Mouse (Mus musculus): Measurements from ENCODE around the gene Fstl1. TPM values are rescaled to one million over a fixed set of nuclear protein-coding genes. Genes with fewer than 3 reads are reported as not detected.
A peak's percentile ranks its signal among the peaks of the same experiment; 100 is the strongest.

Gene Fstl1
- total RNA-seq, 2 experiments from 2014 or later = 28.8 to 33.3 TPM

DNA sequence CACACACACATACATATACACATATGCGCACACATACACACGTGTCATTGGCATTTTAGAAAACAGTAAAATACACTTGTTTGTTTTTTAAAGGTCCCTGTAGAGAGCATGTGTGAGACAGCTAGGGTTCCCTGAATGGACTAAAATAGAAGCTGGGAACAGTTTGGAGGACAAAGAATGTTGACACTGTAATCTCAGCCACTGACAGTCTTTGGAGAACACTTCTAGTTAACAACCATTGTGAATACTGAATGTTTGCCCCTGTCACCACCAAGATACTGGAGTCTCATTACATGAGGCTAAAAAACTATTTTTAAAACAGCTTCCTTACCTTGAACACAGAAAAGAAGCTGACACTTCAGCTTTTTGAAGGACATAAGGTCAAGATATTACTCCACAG, 19.4 kb upstream of the Fstl1 start:
- no peak for TF ChIP-seq CTCF (IDR thresholded peaks at IDR 0.05)
- no peak for DNase-seq (ENCODE audit: extremely low spot score in 1 of 2, low spot score in 2 of 2)
- intact Hi-C loops (cut with DNase I) = no loop called here
- no peak overlapping the region for H3K27ac ChIP-seq
- no peak overlapping the region for H3K4me3 ChIP-seq

DNA sequence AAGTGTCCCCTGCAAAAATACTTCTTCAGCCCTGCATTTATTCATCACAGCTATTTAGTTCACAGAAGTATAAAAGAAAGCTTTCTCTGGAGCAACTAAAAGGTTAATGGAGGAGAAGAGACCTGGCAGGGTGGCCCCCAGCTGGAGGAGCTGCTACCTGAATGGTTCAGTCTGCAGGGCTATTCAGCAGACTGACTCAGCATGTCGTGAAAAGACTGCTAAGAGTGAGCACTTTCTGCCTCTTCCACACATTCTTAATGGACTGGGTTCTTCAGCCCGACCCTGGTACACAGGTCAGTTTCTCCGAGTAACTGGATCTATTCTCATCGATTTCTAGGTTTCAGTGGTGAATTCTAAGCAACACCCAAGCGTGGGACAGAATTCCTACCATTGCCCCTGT, 12.9 kb upstream of the Fstl1 start:
- no peak for DNase-seq (ENCODE audit: extremely low spot score in 1 of 2, low spot score in 2 of 2)
- Histone ChIP-seq H3K27ac (no peak overlapping the region), H3K4me3 (no peak overlapping the region)
- intact Hi-C loops (cut with DNase I) = no loop called here
- no peak for TF ChIP-seq CTCF (IDR thresholded peaks at IDR 0.05)

DNA sequence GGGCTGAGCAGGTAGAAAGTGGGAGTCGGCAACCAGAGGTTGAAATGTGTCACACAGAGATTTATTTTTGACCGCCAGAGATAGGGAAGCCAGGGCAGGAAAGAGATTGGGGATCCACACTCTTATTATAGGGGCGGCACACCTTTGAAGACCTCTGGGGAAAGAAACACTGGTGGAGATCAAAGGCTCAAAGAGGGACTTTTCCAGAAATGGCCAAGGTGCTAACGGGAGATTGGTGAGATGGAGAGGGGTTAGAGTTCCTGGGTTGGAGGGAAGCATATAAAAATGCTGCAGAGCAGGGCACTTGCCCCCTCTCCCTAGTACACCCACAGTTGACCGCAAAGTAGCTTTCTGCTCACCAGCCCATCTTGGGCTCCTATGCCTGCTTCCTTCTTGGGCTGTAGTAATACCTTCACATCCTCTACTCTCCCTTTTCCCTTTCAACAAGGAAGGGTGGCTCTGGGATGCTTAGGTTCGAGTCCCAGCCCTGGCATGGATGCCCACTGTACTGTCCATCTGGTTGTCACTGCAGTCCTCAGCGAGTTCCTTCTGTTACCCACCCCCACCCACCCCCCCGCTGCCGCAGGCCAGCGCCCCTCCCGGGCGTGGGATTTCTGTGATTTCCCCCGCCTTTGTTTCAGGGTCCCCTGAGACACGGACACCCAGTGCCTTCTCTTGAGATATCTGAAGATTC, 360 bp upstream of the Fstl1 start:
- TF ChIP-seq CTCF (IDR thresholded peaks at IDR 0.05) = no peak
- intact Hi-C loops (cut with DNase I) = loop anchor here (5.0 kb wide), 2 partner anchors 36 to 69 kb away; no protein-coding TSS in a partner anchor
- peak overlapping the region; percentile 94 for H3K4me3 ChIP-seq
- DNase-seq (ENCODE audit: extremely low spot score in 1 of 2, low spot score in 2 of 2) = no peak
- H3K27ac ChIP-seq = peak overlapping the region; percentile 88

DNA sequence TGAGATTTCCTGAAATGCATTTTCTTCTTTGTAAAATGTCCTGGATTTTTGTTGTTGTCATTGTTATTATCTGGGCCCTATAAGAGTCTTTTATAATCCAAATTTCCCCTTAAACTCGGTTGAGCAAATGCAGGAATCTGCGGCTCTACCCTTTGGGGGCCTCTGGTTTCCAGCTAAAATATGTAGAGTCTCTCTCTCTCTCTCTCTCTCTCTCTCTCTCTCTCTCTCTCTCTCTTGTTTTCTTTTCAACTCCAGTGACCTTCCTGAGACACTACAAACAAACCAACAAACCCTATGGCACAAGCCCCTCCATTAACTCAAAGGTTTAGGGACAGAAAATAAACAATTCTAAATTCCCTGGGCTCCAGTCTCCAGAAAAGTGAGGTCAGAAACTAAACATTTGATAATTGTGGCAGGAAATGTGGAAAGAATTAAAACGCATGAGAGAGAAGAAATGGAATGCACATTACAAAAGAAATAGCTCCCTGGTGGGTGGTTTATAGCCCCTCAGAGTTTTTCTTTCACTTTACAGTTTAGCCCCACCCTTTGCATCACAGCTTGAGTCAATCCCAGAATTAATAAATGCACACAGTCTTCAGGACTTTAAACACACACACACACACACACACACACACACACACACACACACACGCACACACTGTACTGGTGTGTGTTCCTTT, 1.3 kb downstream of the Fstl1 start:
- no peak for TF ChIP-seq CTCF (IDR thresholded peaks at IDR 0.05)
- Histone ChIP-seq H3K27ac (no peak overlapping the region), H3K4me3 (peak overlapping the region; percentile 94)
- intact Hi-C loops (cut with DNase I) = loop anchor here (5.0 kb wide), 2 partner anchors 34 to 71 kb away; no protein-coding TSS in a partner anchor
- DNase-seq (ENCODE audit: extremely low spot score in 1 of 2, low spot score in 2 of 2) = no peak

DNA sequence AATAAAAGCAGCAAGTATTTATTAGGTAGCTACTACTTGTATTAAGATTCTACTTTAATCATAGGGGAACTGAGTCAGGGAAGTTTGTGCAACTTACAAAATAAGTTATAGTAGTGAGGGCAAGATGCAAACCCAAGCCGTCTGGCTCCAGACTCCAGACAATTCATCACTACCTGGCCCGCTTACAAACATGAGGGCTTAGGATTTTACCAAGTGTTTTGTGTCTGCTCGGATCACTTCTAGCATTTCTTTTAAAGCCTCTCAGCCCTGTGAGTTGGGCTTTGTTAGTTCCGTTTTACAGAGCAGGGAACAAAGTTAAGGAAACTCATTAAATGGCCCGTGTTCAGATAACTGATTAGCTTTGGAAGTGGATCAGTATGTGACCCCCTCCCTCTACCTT, 1.9 kb downstream of the Fstl1 start:
- H3K4me3 ChIP-seq = no peak overlapping the region
- H3K27ac ChIP-seq = no peak overlapping the region
- DNase-seq (ENCODE audit: extremely low spot score in 1 of 2, low spot score in 2 of 2) = no peak
- intact Hi-C loops (cut with DNase I) = loop anchor here (5.0 kb wide), 2 partner anchors 34 to 71 kb away; no protein-coding TSS in a partner anchor
- no peak for TF ChIP-seq CTCF (IDR thresholded peaks at IDR 0.05)

DNA sequence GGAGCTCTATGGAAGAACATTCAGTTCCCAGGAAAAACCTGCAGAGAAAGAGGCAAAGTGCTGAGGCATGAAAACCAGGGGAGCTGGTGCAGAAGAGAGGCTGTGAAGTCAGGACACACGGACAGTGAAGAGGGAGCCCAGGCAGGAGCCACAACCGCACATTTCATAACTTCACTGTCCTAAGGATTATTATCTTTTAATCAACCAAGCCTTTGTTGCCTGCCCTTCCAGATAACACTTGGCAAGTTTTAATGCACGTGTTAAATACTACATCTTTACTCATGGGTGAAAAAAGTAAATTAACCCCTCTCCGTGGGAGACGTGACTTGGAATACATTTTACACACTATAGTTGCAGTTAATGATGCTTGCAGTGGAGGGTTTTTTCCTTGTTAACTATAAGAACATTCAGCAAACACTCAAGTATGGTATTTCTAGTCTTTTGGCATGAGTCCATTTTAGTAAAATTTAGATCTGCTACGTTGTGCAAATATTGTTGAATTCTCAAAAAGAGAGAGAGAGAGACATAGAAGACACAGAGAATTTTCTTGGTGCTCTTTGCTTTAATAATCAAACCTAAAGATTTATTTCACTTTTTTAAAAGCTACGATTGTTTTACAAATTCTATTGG, 3.1 kb downstream of the Fstl1 start:
- TF ChIP-seq CTCF (IDR thresholded peaks at IDR 0.05) = no peak
- H3K4me3 ChIP-seq = no peak overlapping the region
- intact Hi-C loops (cut with DNase I) = loop anchor here (5.0 kb wide), 2 partner anchors 33 to 72 kb away; no protein-coding TSS in a partner anchor
- no peak overlapping the region; the same call in 1 of the 2 replicates for H3K27ac ChIP-seq
- no peak for DNase-seq (ENCODE audit: extremely low spot score in 1 of 2, low spot score in 2 of 2)

DNA sequence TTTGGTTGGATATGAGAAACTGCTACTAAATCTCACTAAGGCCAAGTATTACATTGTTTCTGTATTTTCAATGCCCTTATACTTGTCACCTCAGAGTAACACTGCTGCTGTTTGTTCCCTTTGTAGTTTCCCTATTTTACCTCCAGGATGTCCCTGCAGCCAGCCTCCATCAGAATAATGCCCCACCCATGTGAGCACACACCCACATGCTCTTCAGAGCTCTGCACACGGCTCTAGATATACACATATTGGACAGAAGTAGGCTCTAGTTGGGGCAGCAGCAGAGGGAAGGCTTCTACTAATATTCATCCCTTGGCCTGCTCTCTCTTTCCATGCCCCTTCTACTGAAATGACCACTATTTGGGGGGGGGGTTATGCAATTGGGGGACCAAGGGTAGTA, 3.7 kb downstream of the Fstl1 start:
- intact Hi-C loops (cut with DNase I) = no loop called here
- H3K4me3 ChIP-seq = no peak overlapping the region
- no peak overlapping the region for H3K27ac ChIP-seq
- no peak for DNase-seq (ENCODE audit: extremely low spot score in 1 of 2, low spot score in 2 of 2)
- no peak for TF ChIP-seq CTCF (IDR thresholded peaks at IDR 0.05)

DNA sequence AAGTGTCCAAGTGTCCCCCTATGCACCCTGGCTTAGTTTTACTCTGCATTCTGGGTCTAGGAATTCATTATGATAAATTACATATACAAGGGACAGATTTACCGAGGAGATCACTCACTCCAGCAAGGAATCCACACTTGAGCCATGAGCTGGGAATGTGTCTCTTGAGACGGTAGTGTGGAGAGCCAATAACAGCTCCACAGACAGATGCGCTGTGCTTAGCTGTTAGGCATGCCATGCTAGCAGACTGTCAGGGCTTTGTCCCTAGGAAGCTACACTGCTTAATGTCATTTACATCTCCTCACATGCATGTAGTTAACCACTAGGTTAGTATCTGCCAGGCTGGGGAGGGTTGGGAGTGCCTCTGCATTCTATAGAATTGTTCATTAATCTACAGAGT, 4.2 kb downstream of the Fstl1 start:
- H3K27ac ChIP-seq = no peak overlapping the region
- H3K4me3 ChIP-seq = no peak overlapping the region
- TF ChIP-seq CTCF (IDR thresholded peaks at IDR 0.05) = no peak
- intact Hi-C loops (cut with DNase I) = no loop called here
- DNase-seq (ENCODE audit: extremely low spot score in 1 of 2, low spot score in 2 of 2) = no peak

DNA sequence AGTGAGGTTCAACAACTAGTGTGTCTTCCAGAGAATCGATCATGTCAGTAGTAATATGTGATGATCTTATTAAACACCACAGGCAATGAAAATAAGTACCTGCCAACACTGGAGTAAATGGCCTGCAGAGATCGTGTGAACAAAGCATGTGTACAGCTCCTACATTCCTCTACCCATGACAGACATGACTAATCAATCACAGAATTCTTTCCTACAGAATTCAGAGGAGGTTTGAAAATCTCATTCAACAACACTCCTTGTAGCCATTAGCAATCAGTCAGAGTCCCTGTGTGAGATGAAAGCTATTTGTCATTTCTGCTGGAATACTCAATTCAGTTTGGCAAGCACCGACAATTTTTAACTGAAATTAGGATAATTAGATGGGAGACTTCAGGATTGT, 7.9 kb downstream of the Fstl1 start:
- Histone ChIP-seq H3K4me3 (no peak overlapping the region), H3K27ac (no peak overlapping the region)
- TF ChIP-seq CTCF (IDR thresholded peaks at IDR 0.05) = no peak
- DNase-seq (ENCODE audit: extremely low spot score in 1 of 2, low spot score in 2 of 2) = no peak
- intact Hi-C loops (cut with DNase I) = no loop called here

DNA sequence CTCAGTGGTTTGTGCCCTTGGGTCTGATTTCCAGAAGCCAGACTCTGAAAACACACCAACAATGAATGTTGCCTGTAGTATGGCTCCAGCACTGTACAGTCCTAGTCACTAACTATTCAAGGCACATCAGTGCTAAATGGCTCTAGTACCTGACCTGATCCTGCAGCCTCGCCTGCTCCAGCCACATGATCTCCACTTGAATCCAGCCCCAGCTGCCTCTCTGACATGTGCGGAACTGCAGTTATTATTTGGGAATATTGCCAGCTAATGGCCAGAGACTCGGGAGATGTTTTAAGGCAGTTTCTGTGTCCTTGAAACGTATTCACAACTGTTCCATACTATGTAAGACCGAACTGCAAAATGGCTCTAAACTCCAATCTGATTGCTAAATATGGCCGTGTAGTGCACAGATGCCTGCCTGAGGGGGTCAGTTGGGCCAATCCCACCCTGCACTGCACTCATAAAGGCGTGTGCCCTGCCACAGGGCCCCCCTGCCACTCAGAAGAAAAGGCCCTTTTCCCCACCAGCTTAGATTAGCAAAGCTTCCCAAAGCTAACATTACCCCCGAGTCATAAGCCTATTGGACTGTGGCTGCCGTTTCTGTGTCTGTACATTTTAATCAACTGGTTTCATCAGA, 11.0 kb downstream of the Fstl1 start:
- intact Hi-C loops (cut with DNase I) = no loop called here
- Histone ChIP-seq H3K4me3 (no peak overlapping the region), H3K27ac (no peak overlapping the region)
- TF ChIP-seq CTCF (IDR thresholded peaks at IDR 0.05) = no peak
- DNase-seq (ENCODE audit: extremely low spot score in 1 of 2, low spot score in 2 of 2) = no peak

DNA sequence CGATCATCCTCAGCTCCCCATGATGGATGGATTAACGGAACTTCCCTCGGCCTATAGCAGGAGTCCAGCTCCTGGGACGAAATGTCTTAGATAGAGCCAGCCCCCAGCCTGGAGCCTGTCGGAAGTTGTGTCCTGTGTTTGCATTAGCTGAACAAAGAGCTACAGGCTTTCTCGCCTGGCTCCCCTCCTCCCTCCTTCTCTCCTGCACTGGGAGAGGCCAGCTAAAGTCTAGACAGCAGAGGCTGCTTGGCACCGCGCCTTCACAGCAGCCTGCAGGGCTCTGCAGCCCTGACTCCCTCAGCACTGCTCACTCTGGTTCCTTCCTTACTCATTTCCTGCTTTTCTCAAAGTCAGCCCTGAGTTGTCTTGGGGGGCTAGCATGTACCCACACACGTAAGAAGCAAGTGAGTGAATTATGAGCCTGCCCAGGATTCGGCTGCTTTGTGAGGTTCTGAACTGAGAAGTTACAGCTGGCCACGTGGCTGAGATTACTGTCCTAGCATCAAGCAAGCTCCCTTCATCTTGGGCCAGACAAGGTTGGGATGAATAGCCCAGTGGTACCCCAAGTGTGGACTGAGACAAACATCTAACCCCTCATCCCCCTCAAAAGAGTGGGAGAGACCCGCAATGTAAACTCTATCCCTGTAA, 11.8 kb downstream of the Fstl1 start:
- H3K4me3 ChIP-seq = no peak overlapping the region
- H3K27ac ChIP-seq = no peak overlapping the region; the same call in 1 of the 2 replicates
- intact Hi-C loops (cut with DNase I) = no loop called here
- TF ChIP-seq CTCF (IDR thresholded peaks at IDR 0.05) = no peak
- DNase-seq (ENCODE audit: extremely low spot score in 1 of 2, low spot score in 2 of 2) = peak; percentile 37 to 42

All from left cerebral cortex, adult 2 months (tissue).